26 mouse cellular contexts compared by ENCODE assay signal in genomic region chr2:59233936-59234335, GRCm38 (mm10).
DNase-seq lines count a peak whose midpoint lies in the region; ATAC-seq and TF ChIP-seq lines count a peak whose summit lies in the region.
"Had no signal": no experiment of that assay in that cellular context is flagged by ENCODE, and none has a peak within 500 bp of the region (broad histone marks: within the 10 kb centered on the region; RNA-seq: fewer than 3 reads in every experiment).

No protein-coding gene starts in this region.

- 47% methylated on average over 5 of the region's 5 CpGs for whole genome bisulfite sequencing in cerebellum, adult 2 months
- 60% methylated on average over 5 of the region's 5 CpGs for WGBS in heart, embryonic 14.5 days
- WGBS in liver, embryonic 16.5 days (ENCODE audit: insufficient replicate concordance) = 77% methylated on average over 5 of the region's 5 CpGs
- 83% methylated on average over 5 of the region's 5 CpGs for WGBS in liver, embryonic 12.5 days (ENCODE audit: insufficient replicate concordance)

- TF ChIP-seq CTCF in cerebellum, adult 2 months (IDR thresholded peaks at IDR 0.05; ENCODE audit: borderline replicate concordance, insufficient read depth, low read depth, low read length) = no peak

- peaks cover 22% of the 10 kb centered on the region for H3K4me1 ChIP-seq in cerebellum, adult 2 months (ENCODE audit: control insufficient read depth, insufficient read depth, low read length)
- H3K4me1 ChIP-seq in heart, embryonic 14.5 days (ENCODE audit: control insufficient read depth in 2 of 2, insufficient read depth in 2 of 2, low read length in 2 of 2) = peaks cover 17 to 26% of the 10 kb centered on the region in 2 experiments
- H3K4me1 ChIP-seq in liver, embryonic 16.5 days (ENCODE audit: control insufficient read depth, low read depth, low read length) = no peaks in the 10 kb centered on the region
- no peaks in the 10 kb centered on the region for H3K4me1 ChIP-seq in liver, embryonic 12.5 days

- peaks cover 18% of the 10 kb centered on the region for H3K36me3 ChIP-seq in heart, embryonic 14.5 days (ENCODE audit: control insufficient read depth, insufficient read depth, low read length)
- H3K36me3 ChIP-seq in liver, embryonic 16.5 days (ENCODE audit: control insufficient read depth, insufficient read depth) = no peaks in the 10 kb centered on the region
- peaks cover 6% of the 10 kb centered on the region; the same call in 1 of the 2 replicates for H3K36me3 ChIP-seq in liver, embryonic 12.5 days

- DNase-seq in cerebellum, adult 2 months = no peak
- no peak for DNase-seq in cerebellum, adult 8-10 months
- DNase-seq in heart, adult 8-10 months (ENCODE audit: low spot score) = no peak
- no peak for DNase-seq in lung, postnatal 10 days
- DNase-seq: adrenal gland, postnatal 10 days; embryo, embryonic 11 days; gastrocnemius, postnatal 36 days; kidney, adult 18-20 months; lung, embryonic 14.5 days; lung, postnatal 4 days; retina, postnatal 1 day; right cerebral cortex, postnatal 25 days; thymus, postnatal 25 days had no signal

- no peak for TF ChIP-seq POLR2A in cerebellum, adult 2 months (IDR thresholded peaks at IDR 0.05; ENCODE audit: borderline replicate concordance, insufficient read depth, low read length)

- H3K4me2 ChIP-seq in heart, embryonic 14.5 days (ENCODE audit: low read length) = peak overlapping the region; percentile 16
- H3K4me2 ChIP-seq in liver, embryonic 16.5 days (ENCODE audit: low read depth, low read length) = no peak overlapping the region
- H3K4me2 ChIP-seq in liver, embryonic 12.5 days = no peak overlapping the region
- H3K4me2 ChIP-seq: embryonic facial prominence, embryonic 13.5 days; forebrain, embryonic 13.5 days; lung, embryonic 14.5 days; neural tube, embryonic 13.5 days had no signal

- H3K27ac ChIP-seq in cerebellum, adult 2 months (ENCODE audit: insufficient read depth, low read length) = peak overlapping the region; percentile 66
- H3K27ac ChIP-seq in heart, embryonic 14.5 days (replicated peaks in 1 of 2; ENCODE audit: control insufficient read depth in 1 of 2, insufficient read depth in 1 of 2, low read depth in 2 of 2, low read length in 2 of 2) = peak overlapping the region; percentile 63 to 79
- H3K27ac ChIP-seq in liver, embryonic 16.5 days (ENCODE audit: low read length) = no peak overlapping the region
- H3K27ac ChIP-seq in liver, embryonic 12.5 days = no peak overlapping the region
- H3K27ac ChIP-seq: embryonic facial prominence, embryonic 13.5 days; forebrain, embryonic 13.5 days; hindbrain, postnatal 0 days; kidney, postnatal 0 days; left cerebral cortex, adult 2 months; neural tube, embryonic 13.5 days had no signal

- H3K4me3 ChIP-seq in cerebellum, adult 2 months (replicated peaks; ENCODE audit: insufficient read depth, low read depth, low read length) = no peak overlapping the region
- H3K4me3 ChIP-seq in heart, embryonic 14.5 days (ENCODE audit: control insufficient read depth in 1 of 2, insufficient read depth in 1 of 2, low read depth in 1 of 2, low read length in 2 of 2) = no peak overlapping the region
- H3K4me3 ChIP-seq in liver, embryonic 16.5 days (ENCODE audit: low read depth, low read length) = no peak overlapping the region
- no peak overlapping the region for H3K4me3 ChIP-seq in liver, embryonic 12.5 days
- H3K4me3 ChIP-seq: embryonic facial prominence, embryonic 13.5 days; erythroblast, embryonic 14.5 days; forebrain, embryonic 13.5 days; left cerebral cortex, adult 2 months; myocyte; neural tube, embryonic 13.5 days had no signal

- no peak for ATAC-seq in heart, embryonic 14.5 days (ENCODE audit: insufficient number of reproducible peaks, insufficient read depth, low FRiP score, low read depth)
- peak; percentile 32; the same call in 1 of the 2 replicates for ATAC-seq in liver, embryonic 16.5 days (ENCODE audit: low read depth)
- ATAC-seq in liver, embryonic 12.5 days = no peak
- ATAC-seq: activated CD4-positive, CD25-positive, alpha-beta regulatory T cell, adult 4 months; forebrain, embryonic 13.5 days; hindbrain, postnatal 0 days; midbrain, embryonic 16.5 days had no signal

- H3K9me3 ChIP-seq in heart, embryonic 14.5 days (ENCODE audit: control insufficient read depth, low read length) = no peaks in the 10 kb centered on the region
- H3K9me3 ChIP-seq in liver, embryonic 16.5 days (replicated peaks; ENCODE audit: control insufficient read depth, low read length) = no peaks in the 10 kb centered on the region
- no peaks in the 10 kb centered on the region for H3K9me3 ChIP-seq in liver, embryonic 12.5 days (replicated peaks)
- H3K9me3 ChIP-seq: embryonic facial prominence, embryonic 13.5 days; forebrain, embryonic 13.5 days; neural tube, embryonic 13.5 days had no signal

- H3K27me3 ChIP-seq in cerebellum, adult 2 months (ENCODE audit: control insufficient read depth, insufficient read depth, low read length) = no peaks in the 10 kb centered on the region
- H3K27me3 ChIP-seq in heart, embryonic 14.5 days (ENCODE audit: control insufficient read depth, insufficient read depth, low read length) = no peaks in the 10 kb centered on the region
- H3K27me3 ChIP-seq in liver, embryonic 16.5 days (ENCODE audit: control insufficient read depth, insufficient read depth, low read depth, low read length) = no peaks in the 10 kb centered on the region
- H3K27me3 ChIP-seq in liver, embryonic 12.5 days (replicated peaks) = no peaks in the 10 kb centered on the region
- H3K27me3 ChIP-seq: embryonic facial prominence, embryonic 13.5 days; forebrain, embryonic 13.5 days; neural tube, embryonic 13.5 days had no signal

- peak overlapping the region; percentile 13; the same call in 1 of the 2 replicates for H3K9ac ChIP-seq in heart, embryonic 14.5 days (ENCODE audit: low read length)
- no peak overlapping the region for H3K9ac ChIP-seq in liver, embryonic 16.5 days (ENCODE audit: low read depth, low read length)
- H3K9ac ChIP-seq in liver, embryonic 12.5 days = no peak overlapping the region
- H3K9ac ChIP-seq: embryonic facial prominence, embryonic 13.5 days; forebrain, embryonic 13.5 days; lung, embryonic 14.5 days; neural tube, embryonic 13.5 days had no signal

Comparison
In these comparisons a context has a peak if more than half of its experiments do, and no peak if none do; other contexts are left out.
1. H3K27ac ChIP-seq: peak in cerebellum, adult 2 months (single experiment) and heart, embryonic 14.5 days (2 of 2); none in liver, embryonic 16.5 days (single experiment) and liver, embryonic 12.5 days (single experiment).